Mouse (Mus musculus): ENCODE data around the gene Kansl1.

Gene Kansl1

GRCm38 (mm10) chr11:104309377-104310225 is 159.1 kb downstream of the Kansl1 start:
- DNase-seq (ENCODE audit: low read depth, low spot score): no peak

GRCm38 (mm10) chr11:104307136-104307535 is 161.5 kb downstream of the Kansl1 start:
- DNase-seq (ENCODE audit: low read depth, low spot score): no peak

- DNase-seq (ENCODE audit: low read depth, low spot score): no peak
These were observed 162.2 kb downstream of the Kansl1 start for GRCm38 (mm10) chr11:104306483-104306882.

GRCm38 (mm10) chr11:104305711-104306110 is 162.9 kb downstream of the Kansl1 start:
- peak; percentile 74 for DNase-seq (ENCODE audit: low read depth, low spot score)

DNA sequence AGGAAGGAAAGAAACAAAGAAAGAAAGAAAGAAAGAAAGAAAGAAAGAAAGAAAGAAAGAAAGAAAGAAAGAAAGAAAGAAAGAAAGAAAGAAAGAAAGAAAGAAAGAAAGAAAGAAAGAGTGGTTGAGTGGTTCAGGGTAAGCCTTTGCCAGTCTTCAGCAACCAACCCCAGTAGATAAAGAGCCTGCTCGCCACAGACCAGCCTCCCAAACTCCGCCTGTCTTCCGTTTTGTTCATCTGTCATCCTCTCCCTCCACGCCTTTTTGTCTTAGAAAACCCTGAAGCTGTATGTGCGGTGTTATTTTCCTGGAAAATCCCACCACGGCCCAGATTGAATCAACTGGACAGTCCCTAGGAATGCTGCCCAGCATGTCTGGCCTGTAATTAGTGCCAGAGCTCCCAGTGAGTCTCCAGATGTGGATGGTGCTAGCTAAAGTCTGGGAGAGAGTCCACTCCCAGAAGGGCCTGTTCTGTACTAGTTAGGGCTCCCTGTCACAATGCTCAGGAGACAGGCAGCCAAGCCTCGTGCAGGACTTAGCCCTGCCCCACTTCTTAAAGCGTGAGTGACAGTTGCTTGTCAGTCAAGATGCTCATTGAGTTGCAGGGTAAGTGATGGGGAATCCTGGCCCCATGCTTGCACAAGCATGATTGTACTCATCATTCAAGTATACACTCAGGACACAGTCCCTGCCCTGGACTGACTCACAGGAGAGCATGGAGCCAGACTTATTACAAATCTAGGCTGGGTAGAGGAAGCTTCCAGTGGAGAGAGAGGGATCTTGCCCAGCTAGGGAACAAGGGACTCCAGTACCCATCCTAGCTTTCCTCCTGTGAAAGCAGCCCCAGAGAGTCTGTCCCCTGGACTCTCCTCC is 165.3 kb downstream of the Kansl1 start:
- no peak for DNase-seq (ENCODE audit: low read depth, low spot score)

GRCm38 (mm10) chr11:104302628-104303027 is 166.0 kb downstream of the Kansl1 start:
- no peak for DNase-seq (ENCODE audit: low read depth, low spot score)

DNA sequence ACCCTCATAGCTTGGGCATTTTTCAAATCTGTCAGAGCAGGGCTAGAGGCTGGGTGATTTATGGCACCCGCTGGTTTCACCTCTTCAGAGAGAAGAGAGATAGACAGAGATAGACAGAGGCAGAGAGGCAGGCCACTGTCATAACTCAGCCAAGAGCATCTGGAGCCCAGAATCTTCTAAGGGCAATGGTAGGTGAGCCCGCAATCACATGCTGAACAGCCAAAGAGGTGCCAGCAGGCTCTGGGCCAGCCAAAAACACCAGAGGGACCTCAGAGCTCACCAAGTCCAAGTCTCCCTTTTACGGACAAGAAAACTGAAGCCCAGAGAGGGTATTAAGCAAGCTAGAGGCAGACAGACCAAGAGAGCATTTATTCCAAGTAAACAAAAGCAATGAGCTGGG is 171.0 kb downstream of the Kansl1 start:
- no peak for DNase-seq (ENCODE audit: low read depth, low spot score)

DNA sequence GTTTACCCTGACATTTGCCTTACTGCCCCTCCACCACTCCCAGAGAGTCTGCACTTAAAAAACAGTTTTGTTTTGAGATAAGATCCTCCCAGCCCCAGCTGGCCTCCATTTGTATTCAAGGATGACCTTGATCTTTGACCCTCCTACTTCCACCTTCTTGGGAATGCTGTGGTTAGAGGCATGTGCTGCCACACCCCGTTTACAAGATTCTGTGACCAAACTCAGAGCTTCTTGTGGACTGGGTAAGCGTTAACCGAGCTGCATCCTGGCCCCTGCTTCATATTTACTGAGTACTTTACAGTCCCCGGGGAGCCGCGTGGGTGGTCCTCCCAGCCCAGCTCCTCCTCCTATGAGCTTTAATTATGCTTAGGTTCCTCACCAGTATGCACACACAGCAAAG is 173.0 kb downstream of the Kansl1 start:
- DNase-seq (ENCODE audit: low read depth, low spot score): peak; percentile 99

DNA sequence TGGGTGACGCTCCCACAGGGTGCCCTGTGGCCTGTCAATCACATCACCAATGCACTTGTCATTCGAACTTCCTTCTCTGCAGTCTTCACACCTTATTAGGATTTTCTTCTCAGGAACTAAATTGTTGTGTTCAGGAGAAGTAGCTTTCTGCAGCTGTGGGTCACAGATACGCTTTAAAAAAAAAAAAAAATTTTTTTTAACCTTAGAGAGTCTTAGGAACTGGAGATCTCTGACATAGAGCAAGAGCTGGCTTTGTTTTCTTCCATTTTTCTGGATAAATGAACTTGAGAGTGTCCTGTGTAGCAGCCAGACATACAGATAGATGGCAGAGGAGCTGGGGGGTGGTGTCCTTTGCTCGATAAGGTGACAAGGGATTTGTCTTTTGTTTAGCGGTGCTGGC is 173.5 kb downstream of the Kansl1 start:
- DNase-seq (ENCODE audit: low read depth, low spot score): no peak

DNA sequence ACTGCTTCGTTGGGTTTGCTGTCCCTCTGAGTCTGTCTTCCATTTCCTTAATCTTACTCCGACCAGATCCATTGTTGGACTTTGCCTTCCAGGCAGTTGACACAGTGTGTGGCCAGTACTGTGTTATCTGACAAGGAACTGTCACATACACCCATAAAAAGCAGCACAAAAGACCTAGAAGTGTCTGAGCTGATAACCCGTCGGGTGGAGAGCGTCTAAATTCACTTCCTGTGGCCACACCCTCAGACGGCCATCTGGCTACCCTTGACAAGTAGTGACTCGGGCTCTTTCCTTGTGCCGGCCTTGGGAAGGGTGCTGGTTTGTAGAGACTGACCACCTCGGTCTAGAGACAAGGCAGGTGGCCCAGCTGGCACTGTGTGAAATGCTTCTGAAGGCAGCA is 175.4 kb downstream of the Kansl1 start:
- DNase-seq (ENCODE audit: low read depth, low spot score): no peak

DNA sequence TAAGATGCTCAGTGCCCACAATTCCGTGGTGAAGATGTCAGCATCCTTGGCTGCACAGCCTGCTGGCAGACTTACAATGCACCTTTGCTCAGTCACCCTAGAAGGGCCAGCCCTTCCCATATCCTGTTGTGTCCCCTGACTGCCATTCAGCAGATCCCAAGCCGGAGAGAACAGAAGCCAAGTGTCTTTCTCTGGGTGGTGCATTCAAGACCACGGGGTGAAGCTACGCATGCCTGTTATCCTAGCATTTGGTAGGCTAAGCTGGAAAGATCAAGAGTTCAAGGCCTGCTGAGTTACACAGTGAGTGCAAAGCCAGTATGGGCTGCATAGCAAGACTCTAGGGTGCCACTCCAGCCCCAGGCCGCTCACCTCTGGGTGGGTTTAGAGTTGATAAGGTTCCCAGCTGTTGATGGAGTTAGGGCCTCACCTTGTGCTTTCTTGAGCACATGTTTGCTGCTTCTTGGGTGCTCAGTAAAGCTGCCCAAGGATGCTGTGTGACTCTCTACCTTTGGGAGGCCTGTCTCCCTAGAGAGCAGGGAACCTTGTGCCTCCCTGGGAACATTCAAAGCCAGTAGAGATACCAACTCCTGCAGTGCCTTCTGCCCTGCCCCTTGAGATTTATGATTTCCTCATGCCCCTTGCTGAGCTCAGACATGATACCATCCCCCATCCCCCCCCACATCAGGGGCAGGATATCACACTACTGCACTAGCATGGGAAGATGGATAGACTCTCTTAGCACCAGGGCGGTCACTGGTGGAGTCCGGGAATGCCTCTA is 176.0 kb downstream of the Kansl1 start:
- DNase-seq (ENCODE audit: low read depth, low spot score): no peak

DNA sequence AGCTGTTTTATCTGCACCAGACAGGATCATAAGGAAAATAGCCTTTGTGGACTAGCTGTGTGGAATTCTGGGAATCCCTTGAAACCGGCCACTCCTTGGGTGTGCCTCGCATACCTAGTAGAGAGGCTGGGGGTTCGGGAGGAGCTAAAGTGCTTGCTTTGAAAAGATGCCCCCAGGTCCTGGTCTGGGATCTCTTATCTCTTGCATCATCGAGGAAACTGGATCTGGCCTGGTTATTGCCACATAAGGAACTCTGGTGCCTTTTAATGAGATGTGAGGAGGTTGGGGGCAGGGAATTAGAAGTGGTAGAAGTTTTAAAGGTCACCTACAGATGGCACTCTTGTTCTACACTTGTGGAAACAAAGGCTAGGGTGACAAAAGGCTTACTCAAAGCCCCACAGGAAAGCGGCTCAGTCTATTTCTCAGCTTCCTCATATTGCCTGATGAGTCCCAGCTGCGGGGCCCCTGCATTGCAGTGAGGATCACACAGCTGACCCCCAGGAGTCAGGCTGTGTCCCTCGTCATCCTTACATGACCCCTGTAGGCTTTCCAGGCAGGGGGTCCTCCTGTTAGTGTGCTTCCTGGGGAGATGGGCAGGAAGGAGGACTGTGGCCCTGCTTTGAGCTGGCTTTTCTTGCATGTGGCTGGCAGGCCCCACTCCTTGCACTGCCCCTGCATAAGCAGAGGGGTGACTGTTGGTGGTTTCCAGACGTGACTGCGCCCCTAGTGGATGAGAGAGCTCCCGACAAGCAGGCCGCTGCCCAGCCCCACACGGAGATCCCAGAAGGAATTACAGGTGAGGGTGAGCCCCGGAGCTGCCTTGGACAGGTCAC is 179.2 kb downstream of the Kansl1 start:
- peak; percentile 100 for DNase-seq (ENCODE audit: low read depth, low spot score)

DNA sequence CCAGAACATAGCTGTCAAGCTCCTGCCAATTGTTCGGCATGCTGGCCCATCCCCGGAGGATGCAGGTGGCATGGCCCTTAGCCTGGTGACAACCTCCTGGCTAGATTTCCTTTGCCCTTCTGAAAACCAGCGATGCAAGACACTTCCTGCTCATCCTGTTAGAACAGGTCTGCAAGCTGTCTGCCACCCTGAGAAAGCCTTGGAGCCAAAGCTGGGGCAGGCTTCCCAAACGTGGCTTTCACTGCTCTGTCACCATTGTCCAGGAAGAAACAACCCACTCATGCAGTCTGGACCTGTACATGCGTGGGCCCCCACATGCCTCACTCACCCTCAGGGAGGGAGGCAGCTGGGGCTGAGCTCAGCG is 179.8 kb downstream of the Kansl1 start:
- no peak for DNase-seq (ENCODE audit: low read depth, low spot score)

- DNase-seq (ENCODE audit: low read depth, low spot score): peak; percentile 73
These were observed 181.5 kb downstream of the Kansl1 start for GRCm38 (mm10) chr11:104287113-104287512.
